Mouse (Mus musculus) inflammation-experienced regulatory T-cells, adult 6 months (primary cell): Measurements from ENCODE around the gene Gm47189. TPM values are rescaled to one million over a fixed set of nuclear protein-coding genes. Genes with fewer than 3 reads are reported as not detected.
"Not testable (repeated sequence)": the region's sequence is repeated elsewhere in the genome, so short reads cannot be mapped to it uniquely, and the experiment has no call there.

ENCODE experiments used
- ATAC-seq: one replicate; pipeline ENCODE4 v1.8.0; 2017
- polyA plus RNA-seq, 3 experiments: library from polyadenylated mRNA; unstranded; fragments of 100-300 nt; shearing (Covaris generic); gene quantifications; one replicate each; pipeline ENCODE4 v1.2.1; 2017

Gm47189 gene
- not detected for polyA plus RNA-seq

DNA sequence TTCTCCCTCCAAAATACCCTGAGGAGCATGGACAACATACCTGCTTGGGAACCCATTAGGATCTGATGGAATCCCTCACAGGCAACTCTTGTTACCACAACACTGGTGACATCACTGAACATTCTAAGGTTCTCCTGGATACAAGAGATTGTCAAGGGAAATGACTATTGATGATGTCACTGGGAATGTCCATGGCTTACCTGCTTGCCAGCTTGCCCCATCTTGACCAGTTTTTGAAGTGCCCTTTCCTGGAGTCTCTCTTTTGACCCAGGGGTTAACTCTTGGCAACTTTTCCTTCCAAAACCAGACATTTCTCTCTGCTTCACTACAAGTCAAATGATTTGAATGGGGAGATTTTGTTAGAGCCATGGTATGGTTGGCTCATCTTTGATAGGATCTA is at the start of gene Gm47189:
Gm47189 (minus strand) TSS at position 101 of the 400 bp plus-strand sequence.
- ATAC-seq: not testable (repeated sequence)

DNA sequence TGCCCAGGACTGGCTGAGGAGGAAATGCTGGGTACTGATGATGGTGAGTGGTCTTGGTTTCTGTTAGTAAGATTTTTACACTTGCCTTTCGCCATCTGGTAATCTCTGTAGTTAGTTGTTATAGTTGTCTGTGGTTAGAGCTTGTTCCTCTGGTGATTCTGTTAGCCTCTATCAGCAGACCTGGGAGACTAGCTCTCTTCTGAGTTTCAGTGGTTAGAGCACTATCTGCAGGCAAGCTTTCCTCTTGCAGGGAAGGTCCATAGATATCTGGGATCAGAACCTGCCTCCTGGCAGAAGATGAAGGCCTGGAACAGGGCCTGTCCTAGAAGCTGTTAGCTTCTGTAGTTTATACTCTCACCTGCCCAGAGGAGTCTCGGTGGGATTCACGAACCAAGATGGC is 16.3 kb downstream of the Gm47189 start:
- ATAC-seq: not testable (repeated sequence)

DNA sequence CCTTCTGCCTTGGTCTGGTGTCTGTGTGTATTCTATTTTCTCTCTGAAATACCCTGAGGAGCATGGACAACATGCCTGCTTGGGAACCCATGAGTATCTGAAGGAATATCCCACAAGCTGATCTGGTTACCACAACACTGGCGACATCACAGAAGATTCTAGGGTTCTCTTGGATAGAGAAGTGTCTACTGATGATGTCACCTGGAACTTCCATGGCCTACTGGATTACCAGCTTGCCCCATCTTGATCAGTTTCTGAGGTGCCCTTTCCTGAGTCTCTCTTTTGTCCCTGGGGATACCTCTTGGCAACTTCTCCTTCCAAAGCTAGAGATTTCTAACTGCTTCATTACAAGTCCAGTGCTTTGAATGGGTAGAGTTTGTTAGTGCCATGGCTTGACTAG is 21.7 kb downstream of the Gm47189 start, which contains the start of gene Gm7929:
Gm7929 (minus strand) TSS at position 101 of the 400 bp plus-strand sequence.
- not testable (repeated sequence) for ATAC-seq

DNA sequence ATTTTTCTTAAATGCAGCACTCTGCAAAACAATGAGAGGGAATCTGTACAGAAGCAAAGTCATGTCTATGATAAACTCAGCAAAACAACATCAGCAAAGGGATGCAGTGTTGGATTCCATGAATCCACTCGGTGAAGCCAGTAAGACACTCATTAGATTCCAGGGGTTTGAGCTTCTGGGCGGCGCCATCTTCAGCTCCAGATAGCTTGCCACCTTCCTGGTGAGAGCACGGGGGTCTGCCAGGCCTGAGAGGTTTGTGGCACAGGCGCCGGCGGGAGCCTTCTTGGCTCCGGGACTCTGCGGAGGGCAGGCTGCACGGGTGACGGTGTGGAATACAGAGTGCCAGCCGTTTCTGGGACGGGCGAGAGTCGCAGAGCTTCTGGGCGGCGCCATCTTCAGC is 48.8 kb downstream of the Gm47189 start:
- not testable (repeated sequence) for ATAC-seq

DNA sequence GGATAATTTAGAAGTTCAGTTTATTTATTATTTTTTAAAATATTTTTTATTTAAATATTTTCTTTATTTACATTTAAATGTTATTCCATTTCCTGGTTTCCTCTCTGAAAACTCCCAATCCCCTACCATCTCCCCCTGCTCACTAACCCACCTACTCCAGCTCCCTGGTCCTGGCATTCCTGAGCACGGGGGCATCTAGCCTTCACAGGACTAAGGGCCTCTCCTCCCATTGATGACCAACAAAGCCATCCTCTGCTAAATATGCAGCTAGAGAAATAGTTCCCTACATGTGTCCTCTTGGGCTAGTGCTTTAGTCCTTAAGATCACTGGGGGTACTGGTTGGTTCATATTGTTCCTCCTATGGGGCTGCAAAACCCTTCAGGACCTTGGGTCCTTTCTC is 55.1 kb downstream of the Gm47189 start:
- ATAC-seq: not testable (repeated sequence)

Other genes with a start within 250 kb of the Gm47189 start
- not detected for gene Gm7970, start 216.9 kb downstream of the Gm47189 start, polyA plus RNA-seq
- gene 1700049E17Rik2, start 199.2 kb downstream of the Gm47189 start, polyA plus RNA-seq: not detected
- not detected for gene Gm3072, start 147.8 kb downstream of the Gm47189 start, polyA plus RNA-seq
- not detected for gene Gm3676, start 126.0 kb downstream of the Gm47189 start, polyA plus RNA-seq
- gene Gm8068, start 70.6 kb downstream of the Gm47189 start, polyA plus RNA-seq: not detected
- not detected for gene Gm7929, start 21.8 kb downstream of the Gm47189 start, polyA plus RNA-seq
- not detected for gene Gm7980, start 134.8 kb upstream of the Gm47189 start, polyA plus RNA-seq
- gene 1700049E17Rik1, start 152.5 kb upstream of the Gm47189 start, polyA plus RNA-seq: not detected
- gene 1700024B05Rik, start 171.6 kb upstream of the Gm47189 start, polyA plus RNA-seq: not detected
- gene Gm6401, start 195.5 kb upstream of the Gm47189 start, polyA plus RNA-seq: not detected
- not detected for gene Gm3543, start 210.9 kb upstream of the Gm47189 start, polyA plus RNA-seq